Mouse (Mus musculus) forebrain, embryonic 10.5 days (tissue): Measurements from ENCODE around the gene Ccdc150. TPM values are rescaled to one million over a fixed set of nuclear protein-coding genes. Genes with fewer than 3 reads are reported as not detected.

Experiments
- DNase-seq: peaks from one replicate; pipeline ENCODE4 v3.0.0-alpha.2; 2017; ENCODE audit warnings: low spot score; ENCODE audit errors: extremely low spot score
- H3K27ac ChIP-seq: fragments of 300-500 bp; sonication (generic); 2 replicates; pipeline ENCODE4 v1.5.1; 2016; ENCODE audit warnings: mild to moderate bottlenecking
- H3K27me3 ChIP-seq: fragments of 300-500 bp; sonication (generic); 2 replicates; pipeline ENCODE4 v1.6.1; 2016; ENCODE audit warnings: mild to moderate bottlenecking; ENCODE audit not compliant: poor library complexity, severe bottlenecking
- H3K36me3 ChIP-seq: fragments of 300-500 bp; sonication (generic); replicated peaks from 2 replicates; pipeline ENCODE4 v1.6.1; 2016; ENCODE audit warnings: mild to moderate bottlenecking, moderate library complexity
- H3K4me1 ChIP-seq: fragments of 300-500 bp; sonication (generic); 2 replicates; pipeline ENCODE4 v1.6.1; 2016
- H3K4me3 ChIP-seq: fragments of 300-500 bp; sonication (generic); 2 replicates; pipeline ENCODE4 v1.5.1; 2016; ENCODE audit warnings: mild to moderate bottlenecking, moderate library complexity
- H3K9me3 ChIP-seq: fragments of 300-500 bp; sonication (generic); 2 replicates; pipeline ENCODE4 v1.6.1; 2016; ENCODE audit warnings: mild to moderate bottlenecking, moderate library complexity
- WGBS: fragments of 180-500 bp; shearing (Covaris S2); methylation state at CpG from one replicate; pipeline ENCODE4 v1.1.7; 2016; 5-methylcytosine and 5-hydroxymethylcytosine counted together
- polyA plus RNA-seq: library from polyadenylated mRNA; unstranded; fragments of >200 nt; fragmentation: Nextera tagmentation; extraction: Ambion mirVana; gene quantifications from 2 replicates; pipeline ENCODE4 v1.2.1, GENCODE M21; 2016

Ccdc150 gene
- 1.1 and 1.2 TPM in 2 replicates for polyA plus RNA-seq

- Histone ChIP-seq H3K27me3 (no peaks in the 10 kb centered on the region), H3K9me3 (no peaks in the 10 kb centered on the region), H3K4me3 (peak within 1 kb of the TSS; percentile 69), H3K4me1 (peaks cover 15% of the 10 kb centered on the region), H3K36me3 (no peaks in the 10 kb centered on the region), H3K27ac (peak within 1 kb of the TSS; percentile 87)
- DNase-seq: peak; percentile 97
- 20% methylated on average over 33 of the region's 33 CpGs for WGBS
These were observed at the start of gene Ccdc150 for GRCm38 (mm10) chr1:54250158-54250866. TSS of gene Ccdc150 (plus strand) at chr1:54250683.

GRCm38 (mm10) chr1:54220273-54220672 lies 30.2 kb upstream of the Ccdc150 start:
- Histone ChIP-seq H3K36me3 (no peaks in the 10 kb centered on the region), H3K4me1 (no peaks in the 10 kb centered on the region), H3K27ac (no peak overlapping the region), H3K4me3 (no peak overlapping the region), H3K9me3 (no peaks in the 10 kb centered on the region), H3K27me3 (no peaks in the 10 kb centered on the region)
- WGBS: 92% methylated on average over 3 of the region's 3 CpGs
- no peak for DNase-seq

- Histone ChIP-seq H3K4me3 (no peak overlapping the region), H3K36me3 (no peaks in the 10 kb centered on the region), H3K27me3 (no peaks in the 10 kb centered on the region), H3K27ac (no peak overlapping the region), H3K9me3 (no peaks in the 10 kb centered on the region), H3K4me1 (no peaks in the 10 kb centered on the region)
- DNase-seq: no peak
- WGBS: 94% methylated on average over 4 of the region's 4 CpGs
These were observed 7.8 kb upstream of the Ccdc150 start for GRCm38 (mm10) chr1:54242722-54243121.

GRCm38 (mm10) chr1:54275552-54275951 lies 25.1 kb downstream of the Ccdc150 start:
- Histone ChIP-seq H3K27ac (no peak overlapping the region), H3K36me3 (no peaks in the 10 kb centered on the region), H3K27me3 (no peaks in the 10 kb centered on the region), H3K4me3 (no peak overlapping the region), H3K9me3 (no peaks in the 10 kb centered on the region), H3K4me1 (no peaks in the 10 kb centered on the region)
- WGBS: 64% methylated on average over 3 of the region's 3 CpGs
- DNase-seq: no peak

- Histone ChIP-seq H3K4me1 (no peaks in the 10 kb centered on the region), H3K9me3 (no peaks in the 10 kb centered on the region), H3K27me3 (no peaks in the 10 kb centered on the region), H3K27ac (no peak overlapping the region), H3K36me3 (no peaks in the 10 kb centered on the region), H3K4me3 (no peak overlapping the region)
- DNase-seq: no peak
- 95% methylated on average over 1 of the region's 1 CpGs for WGBS
These were observed 29.1 kb downstream of the Ccdc150 start for GRCm38 (mm10) chr1:54279628-54280027.

GRCm38 (mm10) chr1:54280651-54281050 lies 30.2 kb downstream of the Ccdc150 start:
- WGBS: 90% methylated on average over 3 of the region's 3 CpGs
- Histone ChIP-seq H3K4me1 (no peaks in the 10 kb centered on the region), H3K27ac (no peak overlapping the region), H3K27me3 (no peaks in the 10 kb centered on the region), H3K9me3 (no peaks in the 10 kb centered on the region), H3K4me3 (no peak overlapping the region), H3K36me3 (no peaks in the 10 kb centered on the region)
- no peak for DNase-seq

- H3K36me3 ChIP-seq: no peaks in the 10 kb centered on the region
- no peaks in the 10 kb centered on the region for H3K9me3 ChIP-seq
- no peak overlapping the region for H3K27ac ChIP-seq
- DNase-seq: no peak
- no peaks in the 10 kb centered on the region for H3K4me1 ChIP-seq
- 85% methylated on average over 2 of the region's 2 CpGs for WGBS
- no peaks in the 10 kb centered on the region for H3K27me3 ChIP-seq
- no peak overlapping the region for H3K4me3 ChIP-seq
These were observed 55.9 kb downstream of the Ccdc150 start for GRCm38 (mm10) chr1:54306404-54306803.

GRCm38 (mm10) chr1:54326647-54327046 lies 76.2 kb downstream of the Ccdc150 start:
- 93% methylated on average over 2 of the region's 2 CpGs for WGBS
- H3K4me3 ChIP-seq: no peak overlapping the region
- no peaks in the 10 kb centered on the region for H3K4me1 ChIP-seq
- no peak overlapping the region for H3K27ac ChIP-seq
- no peaks in the 10 kb centered on the region for H3K27me3 ChIP-seq
- no peaks in the 10 kb centered on the region for H3K36me3 ChIP-seq
- DNase-seq: no peak
- H3K9me3 ChIP-seq: peaks cover 13% of the 10 kb centered on the region

GRCm38 (mm10) chr1:54327876-54328545 lies 77.5 kb downstream of the Ccdc150 start:
- peaks cover 13% of the 10 kb centered on the region for H3K9me3 ChIP-seq
- H3K36me3 ChIP-seq: no peaks in the 10 kb centered on the region
- H3K27ac ChIP-seq: no peak overlapping the region
- WGBS: 94% methylated on average over 6 of the region's 6 CpGs
- DNase-seq: no peak
- no peak overlapping the region for H3K4me3 ChIP-seq
- no peaks in the 10 kb centered on the region for H3K4me1 ChIP-seq
- no peaks in the 10 kb centered on the region for H3K27me3 ChIP-seq

- no peak for DNase-seq
- Histone ChIP-seq H3K27ac (no peak overlapping the region), H3K36me3 (no peaks in the 10 kb centered on the region), H3K27me3 (no peaks in the 10 kb centered on the region), H3K4me3 (no peak overlapping the region), H3K4me1 (no peaks in the 10 kb centered on the region), H3K9me3 (peaks cover under 1% of the 10 kb centered on the region; the same call in 1 of the 2 replicates)
- WGBS: 67% methylated on average over 4 of the region's 4 CpGs
These were observed 82.5 kb downstream of the Ccdc150 start for GRCm38 (mm10) chr1:54332988-54333387.

GRCm38 (mm10) chr1:54354786-54355185 lies 104.3 kb downstream of the Ccdc150 start:
- no peak for DNase-seq
- no peak overlapping the region for H3K4me3 ChIP-seq
- no peak overlapping the region for H3K27ac ChIP-seq
- H3K4me1 ChIP-seq: no peaks in the 10 kb centered on the region
- H3K36me3 ChIP-seq: no peaks in the 10 kb centered on the region
- H3K27me3 ChIP-seq: no peaks in the 10 kb centered on the region
- 91% methylated on average over 4 of the region's 4 CpGs for WGBS
- H3K9me3 ChIP-seq: no peaks in the 10 kb centered on the region

- Histone ChIP-seq H3K4me1 (no peaks in the 10 kb centered on the region), H3K4me3 (no peak overlapping the region), H3K27ac (no peak overlapping the region), H3K36me3 (no peaks in the 10 kb centered on the region), H3K9me3 (no peaks in the 10 kb centered on the region), H3K27me3 (no peaks in the 10 kb centered on the region)
- DNase-seq: no peak
- 86% methylated on average over 5 of the region's 5 CpGs for WGBS
These were observed 105.0 kb downstream of the Ccdc150 start for GRCm38 (mm10) chr1:54355485-54355884.

- WGBS: 91% methylated on average over 6 of the region's 6 CpGs
- Histone ChIP-seq H3K27me3 (no peaks in the 10 kb centered on the region), H3K9me3 (no peaks in the 10 kb centered on the region), H3K27ac (no peak overlapping the region), H3K36me3 (no peaks in the 10 kb centered on the region), H3K4me1 (no peaks in the 10 kb centered on the region), H3K4me3 (no peak overlapping the region)
- DNase-seq: no peak
These were observed 106.1 kb downstream of the Ccdc150 start for GRCm38 (mm10) chr1:54356566-54356965.
